Mouse (Mus musculus) layer of hippocampus, postnatal 36 days (tissue): ENCODE results near the gene 9030025P20Rik. TPM values are rescaled to one million over a fixed set of nuclear protein-coding genes. Genes with fewer than 3 reads are reported as not detected.
"Not testable (repeated sequence)": the region's sequence is repeated elsewhere in the genome, so short reads cannot be mapped to it uniquely, and the experiment has no call there.

Source experiments
- DNase-seq, 2 experiments: peaks; one replicate each; pipeline ENCODE4 v3.0.0; 2022
- total RNA-seq, 2 experiments: library from RNA; stranded (reverse); gene quantifications; 2 replicates each; pipeline ENCODE4 v1.2.3; 2021

The 9030025P20Rik gene
- total RNA-seq, 2 experiments from 2014 or later: 7.3 to 8.5 TPM

- peak; percentile 2 to 7 for DNase-seq
Observed at GRCm38 (mm10) chr17:14990116-14990702, 11.9 kb downstream of the 9030025P20Rik start.

- DNase-seq: not testable (repeated sequence)
Observed at GRCm38 (mm10) chr17:14992522-14993138, 14.4 kb downstream of the 9030025P20Rik start.

GRCm38 (mm10) chr17:14993139-14993832, 15.0 kb downstream of the 9030025P20Rik start:
- not testable (repeated sequence) for DNase-seq

GRCm38 (mm10) chr17:14994140-14994539, 15.9 kb downstream of the 9030025P20Rik start:
- not testable (repeated sequence) for DNase-seq

- DNase-seq: not testable (repeated sequence)
Observed at GRCm38 (mm10) chr17:15000047-15000446, 21.8 kb downstream of the 9030025P20Rik start.

- not testable (repeated sequence) for DNase-seq
Observed at GRCm38 (mm10) chr17:15009088-15009487, 30.8 kb downstream of the 9030025P20Rik start.

GRCm38 (mm10) chr17:15009706-15010413, 31.6 kb downstream of the 9030025P20Rik start, which contains the start of gene Gm3435:
Gm3435 (plus strand) TSS chr17:15010176.
- not testable (repeated sequence) for DNase-seq

GRCm38 (mm10) chr17:15021503-15022220, 43.4 kb downstream of the 9030025P20Rik start:
- DNase-seq: peak; percentile 18 to 33

- DNase-seq: not testable (repeated sequence)
Observed at GRCm38 (mm10) chr17:15023878-15024492, 45.7 kb downstream of the 9030025P20Rik start.

GRCm38 (mm10) chr17:15024502-15025193, 46.4 kb downstream of the 9030025P20Rik start:
- DNase-seq: not testable (repeated sequence)

- not testable (repeated sequence) for DNase-seq
Observed at GRCm38 (mm10) chr17:15025513-15025912, 47.2 kb downstream of the 9030025P20Rik start.

GRCm38 (mm10) chr17:15031414-15031813, 53.1 kb downstream of the 9030025P20Rik start:
- not testable (repeated sequence) for DNase-seq

- DNase-seq: not testable (repeated sequence)
Observed at GRCm38 (mm10) chr17:15040455-15040854, 62.2 kb downstream of the 9030025P20Rik start.

Other genes starting within 250 kb of the 9030025P20Rik start
- 1 to 10 TPM; 2.4 to 3.0 TPM for gene Wdr27, start 35.3 kb upstream of the 9030025P20Rik start, total RNA-seq
- gene 1600012H06Rik, start 35.3 kb upstream of the 9030025P20Rik start, total RNA-seq: 10 to 100 TPM; 15.6 to 15.7 TPM
- 10 to 100 TPM; 59.6 to 61.6 TPM for gene Phf10, start 17.2 kb upstream of the 9030025P20Rik start, total RNA-seq
- under 1 TPM in 1 of 2 experiments, not detected in 1; 0.60 TPM for gene Gm3417, start 322 bp downstream of the 9030025P20Rik start, total RNA-seq
- 1 to 10 TPM; 5.4 to 7.7 TPM for gene Gm3435, start 31.7 kb downstream of the 9030025P20Rik start, total RNA-seq
- gene Ermard, start 62.7 kb downstream of the 9030025P20Rik start, total RNA-seq: 10 to 100 TPM; 47.6 to 61.7 TPM
- 1 to 10 TPM in 1 of 2 experiments, not detected in 1; 1.1 TPM for gene Tcte3, start 63.0 kb downstream of the 9030025P20Rik start, total RNA-seq
- 10 to 100 TPM in 1 of 2 experiments, 1 to 10 TPM in 1; 8.6 to 10.7 TPM for gene Gm3448, start 63.1 kb downstream of the 9030025P20Rik start, total RNA-seq